ENCODE assay signal across 8 mouse cellular contexts in the genomic region with DNA sequence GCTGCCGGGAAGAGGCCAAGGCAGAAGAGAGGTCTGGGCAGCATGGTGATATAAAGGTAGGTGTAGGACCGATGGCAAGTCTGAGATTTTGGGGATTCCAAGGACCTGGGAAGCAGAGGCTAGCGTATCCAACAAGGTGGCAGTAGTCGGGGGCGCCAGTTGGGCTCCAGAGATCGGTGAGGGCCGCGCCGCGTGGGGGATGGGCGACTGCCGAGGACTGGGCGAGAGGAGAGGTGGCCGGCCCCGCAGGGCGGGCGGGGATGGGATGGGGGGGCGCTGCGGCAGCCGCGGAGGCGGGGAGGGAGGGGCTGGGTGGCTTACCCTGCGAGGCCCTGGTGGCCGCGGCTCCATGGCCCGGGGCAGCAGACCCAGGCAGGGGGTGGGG. TPM values are rescaled to one million over a fixed set of nuclear protein-coding genes. Genes with fewer than 3 reads are reported as not detected.
DNase-seq lines count a peak whose midpoint lies in the region; ATAC-seq and TF ChIP-seq lines count a peak whose summit lies in the region.

No protein-coding gene starts in this region.

- H3K27me3 ChIP-seq in heart, embryonic 12.5 days (replicated peaks): no peaks in the 10 kb centered on the region
- H3K27me3 ChIP-seq in embryonic facial prominence, embryonic 10.5 days (replicated peaks; ENCODE audit: low read depth, poor library complexity, severe bottlenecking): no peaks in the 10 kb centered on the region
- H3K27me3 ChIP-seq in hindbrain, embryonic 15.5 days: no peaks in the 10 kb centered on the region

- peaks cover 40% of the 10 kb centered on the region for H3K4me1 ChIP-seq in heart, embryonic 12.5 days (replicated peaks)
- H3K4me1 ChIP-seq in ES-E14 (ENCODE audit: control insufficient read depth in 2 of 2, insufficient read depth in 2 of 2, low read length in 2 of 2, poor library complexity in 1 of 2): peaks cover 7 to 15% of the 10 kb centered on the region in 2 experiments
- peaks cover 45% of the 10 kb centered on the region for H3K4me1 ChIP-seq in embryonic facial prominence, embryonic 10.5 days
- H3K4me1 ChIP-seq in hindbrain, embryonic 15.5 days (replicated peaks): peaks cover 32% of the 10 kb centered on the region

- in situ Hi-C loops in ES-E14 (cut with MboI; ENCODE audit: low sequenced_read_pairs in 2 of 2, unreplicated experiment in 2 of 2): loop anchor here in 1 of 2 experiments (25.0 kb wide), 1 partner anchor 336 kb away; the partner anchor contains the start of genes Hoxc6, Hoxc8 and Hoxc9

- H3K4me3 ChIP-seq in heart, embryonic 12.5 days: peak overlapping the region; percentile 73
- H3K4me3 ChIP-seq in ES-E14 (ENCODE audit: insufficient read depth in 1 of 2, low read depth in 1 of 2, low read length in 2 of 2, poor library complexity in 1 of 2, severe bottlenecking in 1 of 2): peak overlapping the region; percentile 80 to 87
- H3K4me3 ChIP-seq in embryonic facial prominence, embryonic 10.5 days: peak overlapping the region; percentile 88
- H3K4me3 ChIP-seq in hindbrain, embryonic 15.5 days: peak overlapping the region; percentile 73

- peak overlapping the region; percentile 87 for H3K4me2 ChIP-seq in heart, embryonic 12.5 days
- H3K4me2 ChIP-seq in hindbrain, embryonic 15.5 days: peak overlapping the region; percentile 85

- peak; percentile 60; the same call in 1 of the 2 replicates for ATAC-seq in heart, embryonic 12.5 days (ENCODE audit: insufficient number of reproducible peaks, low FRiP score)
- peak; percentile 82 for ATAC-seq in hindbrain, embryonic 15.5 days (ENCODE audit: low FRiP score, low read depth)

- H3K9ac ChIP-seq in heart, embryonic 12.5 days: peak overlapping the region; percentile 81
- peak overlapping the region; percentile 76 for H3K9ac ChIP-seq in ES-E14 (ENCODE audit: insufficient read depth, low read depth, low read length, poor library complexity, severe bottlenecking)
- H3K9ac ChIP-seq in hindbrain, embryonic 15.5 days: peak overlapping the region; percentile 84

- H3K9me3 ChIP-seq in heart, embryonic 12.5 days (replicated peaks): no peaks in the 10 kb centered on the region
- H3K9me3 ChIP-seq in ES-E14 (ENCODE audit: control insufficient read depth, insufficient read depth, low read depth, low read length): no peaks in the 10 kb centered on the region
- H3K9me3 ChIP-seq in embryonic facial prominence, embryonic 10.5 days: no peaks in the 10 kb centered on the region
- no peaks in the 10 kb centered on the region for H3K9me3 ChIP-seq in hindbrain, embryonic 15.5 days

- 1% methylated on average over 5 of the region's 26 CpGs for WGBS in heart, embryonic 12.5 days
- under 1% methylated on average over 26 of the region's 26 CpGs for WGBS in embryonic facial prominence, embryonic 10.5 days
- 2% methylated on average over 9 of the region's 26 CpGs for WGBS in hindbrain, embryonic 15.5 days

- DNase-seq in heart, adult 8-10 months (ENCODE audit: low spot score): no peak
- DNase-seq in ES-E14 (ENCODE audit: low read depth, low spot score): no peak
- DNase-seq in embryonic facial prominence, embryonic 10.5 days (ENCODE audit: low spot score): no peak
- DNase-seq in lung, postnatal 36 days: peak; percentile 35
- no peak for DNase-seq in ovary, postnatal 14 days (ENCODE audit: low spot score)
- DNase-seq in urinary bladder, adult 18-20 months (ENCODE audit: low spot score in 2 of 2): no peak

- H3K27ac ChIP-seq in heart, embryonic 12.5 days (ENCODE audit: poor library complexity, severe bottlenecking): peak overlapping the region; percentile 79; the same call in 1 of the 2 replicates
- H3K27ac ChIP-seq in ES-E14 (ENCODE audit: insufficient read depth, low read depth, low read length, poor library complexity, severe bottlenecking): peak overlapping the region; percentile 41; the same call in 1 of the 2 replicates
- H3K27ac ChIP-seq in embryonic facial prominence, embryonic 10.5 days (replicated peaks): peak overlapping the region; percentile 95
- peak overlapping the region; percentile 83 for H3K27ac ChIP-seq in hindbrain, embryonic 15.5 days (replicated peaks)

- H3K36me3 ChIP-seq in heart, embryonic 12.5 days: peaks cover 4% of the 10 kb centered on the region; the same call in 1 of the 2 replicates
- 0 out of 2 replicates have a peak, but pooled peaks cover 2% of the 10 kb centered on the region for H3K36me3 ChIP-seq in ES-E14 (ENCODE audit: control insufficient read depth, insufficient read depth, low read length, poor library complexity, severe bottlenecking)
- peaks cover 27% of the 10 kb centered on the region for H3K36me3 ChIP-seq in embryonic facial prominence, embryonic 10.5 days (replicated peaks)
- H3K36me3 ChIP-seq in hindbrain, embryonic 15.5 days: peaks cover 10% of the 10 kb centered on the region; the same call in 1 of the 2 replicates

TF ChIP-seq in ES-E14, 5 proteins besides CTCF, POLR2A, EP300 and RAD21:
- TF ChIP-seq ZNF384 (IDR thresholded peaks at IDR 0.05; ENCODE audit: low read depth, low read length) (no peak), CHD2 (IDR thresholded peaks at IDR 0.05; ENCODE audit: low read depth, low read length) (no peak), MAFK (IDR thresholded peaks at IDR 0.05; ENCODE audit: insufficient read depth, low read depth, low read length) (no peak), ZC3H11A (IDR thresholded peaks at IDR 0.05; ENCODE audit: borderline replicate concordance, low read depth, low read length) (no peak), HCFC1 (IDR thresholded peaks at IDR 0.05; ENCODE audit: borderline replicate concordance, insufficient read depth, low read length) (no peak)

RNA-seq across cellular contexts. Expression of gene Gpr84, which starts 12.7 kb away (rescaled TPM):
- 0.17 and 0.29 TPM in 2 replicates for polyA plus RNA-seq in heart, embryonic 12.5 days (2016; fragmentation: Nextera tagmentation; extraction: Ambion mirVana)
- total RNA-seq in heart, adult 8-10 months (2022): not detected
- 0.40 and 0.48 TPM in 2 replicates for total RNA-seq in ES-E14 (2012; rRNA removed)
- polyA plus RNA-seq in embryonic facial prominence, embryonic 10.5 days (2016; fragmentation: Nextera tagmentation; extraction: Ambion mirVana): 0.16 and 0.29 TPM in 2 replicates
- polyA plus RNA-seq in hindbrain, embryonic 15.5 days (2015; fragmentation: Nextera tagmentation; extraction: Ambion mirVana): 0.41 and 0.44 TPM in 2 replicates

RNA-seq across cellular contexts. Expression of gene Zfp385a, which starts 16.8 kb away (rescaled TPM):
- polyA plus RNA-seq in heart, embryonic 12.5 days (2016; fragmentation: Nextera tagmentation; extraction: Ambion mirVana): 9.2 and 10.3 TPM in 2 replicates
- total RNA-seq in heart, adult 8-10 months (2022): 1 to 10 TPM; 6.7 to 9.5 (median 8.8) TPM
- 2.7 and 5.9 TPM in 2 replicates for total RNA-seq in ES-E14 (2012; rRNA removed)
- 22.1 and 22.7 TPM in 2 replicates for polyA plus RNA-seq in embryonic facial prominence, embryonic 10.5 days (2016; fragmentation: Nextera tagmentation; extraction: Ambion mirVana)
- polyA plus RNA-seq in hindbrain, embryonic 15.5 days (2015; fragmentation: Nextera tagmentation; extraction: Ambion mirVana): 22.6 and 26.6 TPM in 2 replicates

RNA-seq across cellular contexts. Expression of gene Itga5, which starts 43.5 kb away (rescaled TPM):
- polyA plus RNA-seq in heart, embryonic 12.5 days (2016; fragmentation: Nextera tagmentation; extraction: Ambion mirVana): 111 and 115 TPM in 2 replicates
- total RNA-seq in heart, adult 8-10 months (2022): 10 to 100 TPM; 27.8 to 40.2 (median 33.7) TPM
- 69.0 and 80.8 TPM in 2 replicates for total RNA-seq in ES-E14 (2012; rRNA removed)
- 29.5 and 29.7 TPM in 2 replicates for polyA plus RNA-seq in embryonic facial prominence, embryonic 10.5 days (2016; fragmentation: Nextera tagmentation; extraction: Ambion mirVana)
- polyA plus RNA-seq in hindbrain, embryonic 15.5 days (2015; fragmentation: Nextera tagmentation; extraction: Ambion mirVana): 7.4 and 7.9 TPM in 2 replicates

RNA-seq across cellular contexts. Expression of gene Copz1, which starts 50.5 kb away (rescaled TPM):
- polyA plus RNA-seq in heart, embryonic 12.5 days (2016; fragmentation: Nextera tagmentation; extraction: Ambion mirVana): 166 TPM in 2 replicates
- total RNA-seq in heart, adult 8-10 months (2022): 10 to 100 TPM; 48.9 to 55.0 (median 49.4) TPM
- total RNA-seq in ES-E14 (2012; rRNA removed): 59.4 and 85.5 TPM in 2 replicates
- polyA plus RNA-seq in embryonic facial prominence, embryonic 10.5 days (2016; fragmentation: Nextera tagmentation; extraction: Ambion mirVana): 281 and 285 TPM in 2 replicates
- 200 and 208 TPM in 2 replicates for polyA plus RNA-seq in hindbrain, embryonic 15.5 days (2015; fragmentation: Nextera tagmentation; extraction: Ambion mirVana)

Comparison
In these comparisons a context has a peak if more than half of its experiments do, and no peak if none do; other contexts are left out.
1. H3K27ac ChIP-seq: peak in every context shown above with its lines; median percentile 95 in embryonic facial prominence, embryonic 10.5 days; 83 in hindbrain, embryonic 15.5 days; 79 in heart, embryonic 12.5 days; 41 in ES-E14.